In the genomic region with DNA sequence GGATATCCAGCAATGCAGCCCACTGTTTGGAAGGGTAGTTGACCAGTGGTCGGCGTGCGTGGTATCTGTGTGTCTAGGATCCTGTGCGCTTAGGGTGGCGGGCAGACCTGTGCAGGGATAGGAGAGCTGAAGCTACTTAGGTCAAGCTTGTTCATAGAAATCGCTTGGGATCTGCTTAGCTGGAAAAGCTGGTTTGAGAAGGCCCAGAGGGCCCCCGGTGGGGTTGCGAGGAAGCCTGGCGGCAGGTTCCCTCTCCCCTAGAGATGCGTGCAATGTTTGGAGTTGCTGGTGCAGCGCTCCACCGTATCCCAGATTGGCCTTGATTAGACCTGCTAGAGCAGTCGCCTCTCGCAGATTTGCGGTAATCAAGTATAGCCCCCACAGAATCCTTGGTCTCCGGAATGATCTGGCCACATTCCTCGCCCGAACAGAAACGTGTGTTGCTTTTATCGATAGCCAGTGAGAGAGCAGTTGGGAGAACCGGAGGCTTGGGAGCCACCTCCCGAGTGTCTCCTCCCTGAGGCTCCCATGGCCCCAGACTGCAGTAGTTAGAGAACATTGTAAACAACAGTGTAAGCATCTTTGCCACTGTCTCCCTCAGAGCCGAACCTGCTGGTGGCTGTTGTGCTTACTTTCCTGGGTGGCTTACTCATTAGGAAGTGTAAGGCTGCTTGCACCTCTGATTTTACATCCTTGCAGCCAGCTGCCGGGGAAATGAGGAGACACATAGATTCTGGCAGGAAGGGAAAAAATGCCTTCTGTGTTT, we compare ENCODE assay signal across 9 mouse cellular contexts. TPM values are rescaled to one million over a fixed set of nuclear protein-coding genes. Genes with fewer than 3 reads are reported as not detected.
DNase-seq lines count a peak whose midpoint lies in the region; ATAC-seq lines count a peak whose summit lies in the region.
"Had no signal": no experiment of that assay in that cellular context is flagged by ENCODE, and none has a peak within 500 bp of the region (broad histone marks: within the 10 kb centered on the region; RNA-seq: fewer than 3 reads in every experiment).

No protein-coding gene starts in this region.

- DNase-seq in layer of hippocampus, adult 11-12 months (ENCODE audit: low spot score): peak; percentile 45
- no peak for DNase-seq in layer of hippocampus, adult 9-10 months (ENCODE audit: low spot score)
- peak; percentile 16 to 34 for DNase-seq in heart, postnatal 10 days
- DNase-seq in left cerebral cortex, adult 11 months (ENCODE audit: low spot score): peak; percentile 40
- peak; percentile 38 for DNase-seq in lung, postnatal 14 days
- DNase-seq in right cerebral cortex, postnatal 10 days (ENCODE audit: low spot score in 2 of 2): peak; percentile 57 to 59

- H3K27ac ChIP-seq in embryonic facial prominence, embryonic 12.5 days: no peak overlapping the region

- no peaks in the 10 kb centered on the region for H3K36me3 ChIP-seq in embryonic facial prominence, embryonic 12.5 days

- H3K4me2 ChIP-seq in embryonic facial prominence, embryonic 12.5 days (replicated peaks): peak overlapping the region; percentile 94

- intact Hi-C loops in heart, postnatal 10 days (cut with DNase I): loop anchor here (5.0 kb wide), 2 partner anchors 50 to 500 kb away; no protein-coding TSS in a partner anchor

- under 1% methylated on average over 24 of the region's 24 CpGs for WGBS in embryonic facial prominence, embryonic 12.5 days

- H3K4me3 ChIP-seq in embryonic facial prominence, embryonic 12.5 days: peak overlapping the region; percentile 84

- peaks cover 7% of the 10 kb centered on the region; the same call in 1 of the 2 replicates for H3K4me1 ChIP-seq in embryonic facial prominence, embryonic 12.5 days

- H3K27me3 ChIP-seq in embryonic facial prominence, embryonic 12.5 days: no peaks in the 10 kb centered on the region

- ATAC-seq in embryonic facial prominence, embryonic 12.5 days (ENCODE audit: insufficient number of reproducible peaks, insufficient read depth, low FRiP score, low TSS enrichment): no peak
- ATAC-seq in megakaryocyte progenitor cell, adult 5-6 weeks (replicated peaks; ENCODE audit: poor library complexity): no peak
- ATAC-seq: Patski had no signal

- peak overlapping the region; percentile 84 for H3K9ac ChIP-seq in embryonic facial prominence, embryonic 12.5 days

- no peaks in the 10 kb centered on the region for H3K9me3 ChIP-seq in embryonic facial prominence, embryonic 12.5 days

RNA-seq across cellular contexts. Expression of a gene that starts 2.6 kb away (rescaled TPM):
- 45.5 and 48.7 TPM in 2 replicates for polyA plus RNA-seq in embryonic facial prominence, embryonic 12.5 days (2016; fragmentation: Nextera tagmentation; extraction: Ambion mirVana)
- total RNA-seq in heart, postnatal 10 days (2021): 1 to 10 TPM; 8.8 to 9.1 TPM
- total RNA-seq in megakaryocyte progenitor cell, adult 5-6 weeks (2015): not detected in 2 replicates
- not detected in 2 replicates for total RNA-seq in megakaryocyte progenitor cell, adult 5-6 weeks (2017)

Comparison
In these comparisons a context has a peak if more than half of its experiments do, and no peak if none do; other contexts are left out.
1. RNA of a gene that starts 2.6 kb away (total RNA-seq): 8.8 to 9.1 TPM in heart, postnatal 10 days; not detected in megakaryocyte progenitor cell, adult 5-6 weeks; every median in the first group is over 4 times any median in the second.